In the genomic region with DNA sequence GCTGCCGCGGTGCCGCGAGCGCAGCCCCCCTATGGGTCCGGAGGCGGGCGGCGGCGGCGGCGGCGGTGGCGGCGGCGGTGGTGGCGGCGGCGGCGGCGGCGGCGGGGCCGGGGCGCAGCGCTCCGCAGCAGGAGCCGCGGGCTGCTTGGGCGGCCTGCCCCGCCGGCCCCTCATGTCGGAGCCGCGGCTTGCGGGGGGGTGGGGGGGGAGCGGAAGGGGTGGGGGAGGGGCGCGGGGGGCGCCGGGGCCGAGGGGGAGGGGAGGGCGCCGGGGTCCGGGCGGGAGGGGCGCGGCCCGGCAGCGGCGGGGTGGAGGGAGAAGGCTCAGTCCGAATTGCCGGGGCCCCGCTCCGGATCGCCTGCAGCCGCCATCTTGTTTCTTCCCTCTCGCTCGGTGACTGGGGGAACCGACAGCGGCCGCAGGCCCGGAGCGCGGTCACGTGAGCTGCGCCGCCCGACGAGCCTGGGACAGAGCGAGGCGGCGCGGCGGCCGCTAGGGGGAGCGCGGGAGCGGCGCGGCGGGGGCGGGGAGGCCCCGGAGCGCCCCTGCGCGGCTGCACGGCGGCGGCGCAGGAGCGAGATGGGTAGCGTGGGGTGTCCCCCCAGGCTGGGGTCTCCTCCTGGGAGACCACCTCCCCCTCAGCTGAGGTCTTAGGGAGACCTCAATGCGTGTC, we compare ENCODE assay signal across 8 mouse cellular contexts. TPM values are rescaled to one million over a fixed set of nuclear protein-coding genes. Genes with fewer than 3 reads are reported as not detected.
DNase-seq lines count a peak whose midpoint lies in the region; ATAC-seq and TF ChIP-seq lines count a peak whose summit lies in the region.

Gene Bptf, minus strand, starts transcription at position 379 of the 673 bp plus-strand sequence.

- peak; percentile 81 for DNase-seq in c-Kit-positive CD71-positive TER-119-positive erythroid progenitor cells, embryonic 14.5 days (ENCODE audit: low spot score)
- DNase-seq in kidney, postnatal 36 days: peak; percentile 92 to 94
- peak; percentile 92 for DNase-seq in stomach, postnatal 0 days (ENCODE audit: low spot score)

- under 1% methylated on average over 38 of the region's 94 CpGs for WGBS in forebrain, embryonic 12.5 days
- 0% methylated on average over 38 of the region's 94 CpGs for WGBS in heart, embryonic 16.5 days
- 0% methylated on average over 37 of the region's 94 CpGs for WGBS in liver, embryonic 16.5 days (ENCODE audit: insufficient replicate concordance)
- WGBS in neural tube, embryonic 12.5 days: 0% methylated on average over 27 of the region's 94 CpGs
- WGBS in stomach, postnatal 0 days: 0% methylated on average over 39 of the region's 94 CpGs

- no peaks in the 10 kb centered on the region for H3K27me3 ChIP-seq in E14TG2a.4 (ENCODE audit: insufficient read depth, low read length)
- H3K27me3 ChIP-seq in forebrain, embryonic 12.5 days: no peaks in the 10 kb centered on the region
- H3K27me3 ChIP-seq in heart, embryonic 16.5 days (ENCODE audit: control insufficient read depth, insufficient read depth, low read length): no peaks in the 10 kb centered on the region
- H3K27me3 ChIP-seq in liver, embryonic 16.5 days (ENCODE audit: control insufficient read depth, insufficient read depth, low read depth, low read length): no peaks in the 10 kb centered on the region
- H3K27me3 ChIP-seq in neural tube, embryonic 12.5 days (replicated peaks): no peaks in the 10 kb centered on the region
- no peaks in the 10 kb centered on the region for H3K27me3 ChIP-seq in stomach, postnatal 0 days (ENCODE audit: control insufficient read depth, insufficient read depth, low read length)

- H3K36me3 ChIP-seq in E14TG2a.4 (ENCODE audit: insufficient read depth, low read length): peaks cover 14% of the 10 kb centered on the region; the same call in 1 of the 2 replicates
- H3K36me3 ChIP-seq in forebrain, embryonic 12.5 days (replicated peaks): no peaks in the 10 kb centered on the region; the same call in 1 of the 2 replicates
- no peaks in the 10 kb centered on the region for H3K36me3 ChIP-seq in heart, embryonic 16.5 days (ENCODE audit: control insufficient read depth, insufficient read depth)
- H3K36me3 ChIP-seq in liver, embryonic 16.5 days (ENCODE audit: control insufficient read depth, insufficient read depth): no peaks in the 10 kb centered on the region
- H3K36me3 ChIP-seq in neural tube, embryonic 12.5 days: no peaks in the 10 kb centered on the region
- H3K36me3 ChIP-seq in stomach, postnatal 0 days (ENCODE audit: control insufficient read depth, insufficient read depth, low read length): no peaks in the 10 kb centered on the region

- TF ChIP-seq CTCF in E14TG2a.4 (conservative IDR thresholded peaks at IDR 0.05; ENCODE audit: low read length): no peak
- peak; percentile 69 for TF ChIP-seq CTCF in stomach, postnatal 0 days (IDR thresholded peaks at IDR 0.05; ENCODE audit: low read depth)

- no peaks in the 10 kb centered on the region for H3K9me3 ChIP-seq in E14TG2a.4 (ENCODE audit: low read length)
- no peaks in the 10 kb centered on the region for H3K9me3 ChIP-seq in forebrain, embryonic 12.5 days
- no peaks in the 10 kb centered on the region for H3K9me3 ChIP-seq in heart, embryonic 16.5 days (replicated peaks; ENCODE audit: control insufficient read depth, low read length)
- no peaks in the 10 kb centered on the region for H3K9me3 ChIP-seq in liver, embryonic 16.5 days (replicated peaks; ENCODE audit: control insufficient read depth, low read length)
- no peaks in the 10 kb centered on the region for H3K9me3 ChIP-seq in neural tube, embryonic 12.5 days
- no peaks in the 10 kb centered on the region for H3K9me3 ChIP-seq in stomach, postnatal 0 days (ENCODE audit: control insufficient read depth, low read length)

- peak within 1 kb of the TSS; percentile 98 for H3K9ac ChIP-seq in forebrain, embryonic 12.5 days
- peak within 1 kb of the TSS; percentile 96 for H3K9ac ChIP-seq in heart, embryonic 16.5 days (ENCODE audit: low read length)
- peak within 1 kb of the TSS; percentile 97 for H3K9ac ChIP-seq in liver, embryonic 16.5 days (ENCODE audit: low read depth, low read length)
- peak within 1 kb of the TSS; percentile 96 for H3K9ac ChIP-seq in neural tube, embryonic 12.5 days
- H3K9ac ChIP-seq in stomach, postnatal 0 days (ENCODE audit: low read length): peak within 1 kb of the TSS; percentile 99

- peak within 1 kb of the TSS; percentile 88 for H3K4me3 ChIP-seq in E14TG2a.4 (replicated peaks; ENCODE audit: low read length)
- H3K4me3 ChIP-seq in forebrain, embryonic 12.5 days (replicated peaks): peak within 1 kb of the TSS; percentile 97
- peak within 1 kb of the TSS; percentile 74 for H3K4me3 ChIP-seq in heart, embryonic 16.5 days (ENCODE audit: low read length)
- H3K4me3 ChIP-seq in liver, embryonic 16.5 days (ENCODE audit: low read depth, low read length): peak within 1 kb of the TSS; percentile 96
- H3K4me3 ChIP-seq in neural tube, embryonic 12.5 days: peak within 1 kb of the TSS; percentile 94
- peak within 1 kb of the TSS; percentile 76 for H3K4me3 ChIP-seq in stomach, postnatal 0 days (ENCODE audit: low read depth, low read length)

- no peak for TF ChIP-seq EP300 in stomach, postnatal 0 days (optimal IDR thresholded peaks at IDR 0.05)

- peak within 1 kb of the TSS; percentile 68 for H3K4me2 ChIP-seq in forebrain, embryonic 12.5 days
- peak within 1 kb of the TSS; percentile 98 for H3K4me2 ChIP-seq in heart, embryonic 16.5 days (ENCODE audit: low read depth, low read length)
- peak within 1 kb of the TSS; percentile 84 for H3K4me2 ChIP-seq in liver, embryonic 16.5 days (ENCODE audit: low read depth, low read length)
- H3K4me2 ChIP-seq in neural tube, embryonic 12.5 days (replicated peaks): peak within 1 kb of the TSS; percentile 83
- H3K4me2 ChIP-seq in stomach, postnatal 0 days (replicated peaks; ENCODE audit: low read depth): peak within 1 kb of the TSS; percentile 94

- peak within 1 kb of the TSS; percentile 98 for H3K27ac ChIP-seq in forebrain, embryonic 12.5 days
- peak within 1 kb of the TSS; percentile 94 for H3K27ac ChIP-seq in heart, embryonic 16.5 days (ENCODE audit: low read length)
- peak within 1 kb of the TSS; percentile 91 for H3K27ac ChIP-seq in liver, embryonic 16.5 days (ENCODE audit: low read length)
- peak within 1 kb of the TSS; percentile 97 for H3K27ac ChIP-seq in neural tube, embryonic 12.5 days
- peak within 1 kb of the TSS; percentile 99 for H3K27ac ChIP-seq in stomach, postnatal 0 days (replicated peaks)

- ATAC-seq in forebrain, embryonic 12.5 days (ENCODE audit: low FRiP score): peak; percentile 98
- ATAC-seq in heart, embryonic 16.5 days (replicated peaks; ENCODE audit: extremely low read depth, insufficient read depth, low FRiP score): peak; percentile 96
- ATAC-seq in liver, embryonic 16.5 days (ENCODE audit: low read depth): peak; percentile 97
- peak; percentile 96 for ATAC-seq in neural tube, embryonic 12.5 days (ENCODE audit: low FRiP score, low read depth)
- peak; percentile 98 for ATAC-seq in stomach, postnatal 0 days (ENCODE audit: low FRiP score, low TSS enrichment)

- H3K4me1 ChIP-seq in E14TG2a.4 (replicated peaks; ENCODE audit: low read depth, low read length): peaks cover 68% of the 10 kb centered on the region
- peaks cover 21% of the 10 kb centered on the region for H3K4me1 ChIP-seq in forebrain, embryonic 12.5 days
- peaks cover 14% of the 10 kb centered on the region for H3K4me1 ChIP-seq in heart, embryonic 16.5 days (ENCODE audit: control insufficient read depth, insufficient read depth, low read length)
- H3K4me1 ChIP-seq in liver, embryonic 16.5 days (ENCODE audit: control insufficient read depth, low read depth, low read length): peaks cover 18% of the 10 kb centered on the region
- peaks cover 16% of the 10 kb centered on the region for H3K4me1 ChIP-seq in neural tube, embryonic 12.5 days
- no peaks in the 10 kb centered on the region for H3K4me1 ChIP-seq in stomach, postnatal 0 days (replicated peaks; ENCODE audit: control insufficient read depth, insufficient read depth)

RNA-seq across cellular contexts. Expression of gene Bptf, which starts in this region (rescaled TPM):
- polyA plus RNA-seq in forebrain, embryonic 12.5 days (2016; fragmentation: Nextera tagmentation; extraction: Ambion mirVana): 43.3 and 48.3 TPM in 2 replicates
- polyA plus RNA-seq in heart, embryonic 16.5 days (2015; fragmentation: Nextera tagmentation; extraction: Ambion mirVana): 17.8 and 18.4 TPM in 2 replicates
- polyA plus RNA-seq in liver, embryonic 16.5 days (2015; fragmentation: Nextera tagmentation; extraction: Ambion mirVana): 7.1 and 8.0 TPM in 2 replicates
- polyA plus RNA-seq in neural tube, embryonic 12.5 days (2016; fragmentation: Nextera tagmentation; extraction: Ambion mirVana): 35.6 and 42.0 TPM in 2 replicates
- 11.8 and 13.8 TPM in 2 replicates for polyA plus RNA-seq in stomach, postnatal 0 days (2015; fragmentation: Nextera tagmentation; extraction: Ambion mirVana)

Comparison
In these comparisons a context has a peak if more than half of its experiments do, and no peak if none do; other contexts are left out.
1. Peak in every context shown above with its lines: DNase-seq, ATAC-seq, H3K4me3 ChIP-seq and H3K27ac ChIP-seq.